Mouse (Mus musculus): ENCODE measurements around the gene Taf8.

DNA sequence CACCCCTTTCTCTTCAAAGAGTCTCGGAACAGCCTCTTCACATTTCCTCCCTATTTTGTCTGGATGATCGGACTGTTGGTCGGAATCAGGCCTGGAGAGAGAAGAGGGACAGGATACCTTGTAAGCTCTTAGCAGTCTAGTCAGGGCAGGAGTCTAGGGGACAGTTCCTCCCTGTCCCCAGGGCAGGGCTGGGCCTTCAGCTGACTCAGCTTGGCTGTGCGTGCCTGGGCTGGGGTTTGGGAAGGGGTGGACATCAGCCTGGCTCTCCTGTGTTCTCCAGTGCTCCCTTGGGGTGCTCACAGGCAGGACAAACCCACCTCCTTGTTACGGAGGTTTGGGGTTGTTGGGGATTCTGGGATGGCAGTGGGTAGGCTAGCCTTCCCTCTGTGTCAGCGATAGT is 63.5 kb downstream of the Taf8 start:
- TF ChIP-seq CTCF (IDR thresholded peaks at IDR 0.05; ENCODE audit: insufficient read depth, low read depth, low read length) (no peak), POLR2A (IDR thresholded peaks at IDR 0.05; ENCODE audit: insufficient read depth, low read depth, low read length) (no peak)

Data from olfactory bulb, adult 2 months (tissue).